Mouse (Mus musculus): ENCODE data around the gene Slc44a1.

- TF ChIP-seq GATA1 (IDR thresholded peaks at IDR 0.05; ENCODE audit: low read length) (no peak), TAL1 (IDR thresholded peaks at IDR 0.05; ENCODE audit: low read length) (no peak)
Measured at GRCm38 (mm10) chr4:53591536-53591935, 151.3 kb downstream of the Slc44a1 start.
